Mouse (Mus musculus) liver, adult 2 months (tissue): ENCODE results near the gene St8sia1.

Experiments used
- CTCF ChIP-seq: fragments of 200-500 bp; IDR thresholded peaks from 2 replicates; pipeline ENCODE4 v1.5.1; 2011; ENCODE audit warnings: low read depth, low read length, control low read depth
- POLR2A ChIP-seq: fragments of 200-500 bp; IDR thresholded peaks from 2 replicates; pipeline ENCODE4 v1.6.1; 2011; ENCODE audit warnings: low read length, control low read depth; ENCODE audit not compliant: insufficient read depth; ENCODE audit errors: extremely low read depth

- no peak for TF ChIP-seq CTCF
- TF ChIP-seq POLR2A, result no peak
Observed at GRCm38 (mm10) chr6:142952361-142952954, 11.8 kb downstream of the St8sia1 start.
